Comparison of ENCODE assay signal across 17 mouse cellular contexts in the genomic region with DNA sequence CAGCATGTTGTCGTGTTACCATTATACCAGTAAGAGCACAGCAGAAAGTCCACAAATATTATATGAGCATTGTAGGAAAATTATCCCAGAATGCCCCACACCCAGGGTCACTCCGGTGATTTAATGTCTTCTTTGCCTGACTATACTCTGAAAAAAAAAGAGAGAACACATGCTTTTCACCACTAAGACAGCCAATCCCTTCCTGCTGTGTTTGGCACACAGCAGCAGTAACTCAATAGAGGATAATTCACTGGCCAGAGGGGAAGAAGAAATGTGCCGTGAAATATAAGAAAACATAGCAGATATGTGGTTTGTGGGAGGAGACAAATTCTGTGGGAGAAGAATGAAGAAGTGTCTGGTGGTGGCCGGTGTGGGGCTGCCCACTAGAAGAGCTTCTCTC. TPM values are rescaled to one million over a fixed set of nuclear protein-coding genes. Genes with fewer than 3 reads are reported as not detected.
"Had no signal": no experiment of that assay in that cellular context is flagged by ENCODE, and none has a peak within 500 bp of the region (broad histone marks: within the 10 kb centered on the region; RNA-seq: fewer than 3 reads in every experiment).

No protein-coding gene starts in this region.

- H3K27ac ChIP-seq: limb, embryonic 10.5 days; limb, embryonic 13.5 days; liver, embryonic 12.5 days; liver, embryonic 15.5 days had no signal

- H3K4me3 ChIP-seq: limb, embryonic 10.5 days; limb, embryonic 13.5 days; liver, embryonic 12.5 days; liver, embryonic 15.5 days had no signal

- H3K4me2 ChIP-seq: limb, embryonic 13.5 days; liver, embryonic 12.5 days; liver, embryonic 15.5 days; midbrain, embryonic 11.5 days had no signal

- ATAC-seq: liver, embryonic 12.5 days had no signal

- H3K4me1 ChIP-seq: limb, embryonic 13.5 days; liver, embryonic 12.5 days; liver, embryonic 15.5 days had no signal

- H3K36me3 ChIP-seq: limb, embryonic 10.5 days; limb, embryonic 13.5 days; liver, embryonic 12.5 days; liver, embryonic 15.5 days had no signal

- H3K9me3 ChIP-seq: limb, embryonic 10.5 days; limb, embryonic 13.5 days; liver, embryonic 12.5 days; liver, embryonic 15.5 days had no signal

- DNase-seq: kidney, postnatal 10 days; kidney, postnatal 36 days; layer of hippocampus, postnatal 36 days; liver; lung, adult 18-20 months; lung, postnatal 14 days; lung, postnatal 4 days; midbrain, embryonic 14.5 days; thymus, adult 18-20 months; thymus, postnatal 14 days; thymus, postnatal 4 days had no signal

- H3K9ac ChIP-seq: limb, embryonic 13.5 days; liver, embryonic 12.5 days; liver, embryonic 15.5 days had no signal

- H3K27me3 ChIP-seq: limb, embryonic 13.5 days; liver, embryonic 12.5 days; liver, embryonic 15.5 days had no signal

RNA-seq across cellular contexts. Expression of a gene that starts 41.3 kb away (rescaled TPM):
- total RNA-seq: megakaryocyte-erythroid progenitor cell, adult 5-6 weeks had no signal
